Mouse (Mus musculus): ENCODE data around the gene 1700021F05Rik. TPM values are rescaled to one million over a fixed set of nuclear protein-coding genes. Genes with fewer than 3 reads are reported as not detected.

1700021F05Rik gene
- polyA plus RNA-seq, 1 experiment from 2014 or later, result 27.5 TPM

Other genes with a start within 250 kb of the 1700021F05Rik start
- gene Bend3, start 62.2 kb downstream of the 1700021F05Rik start, polyA plus RNA-seq (2015; fragmentation: Nextera tagmentation; extraction: Ambion mirVana), result 1.0 TPM in 2 replicates
- gene Gm9803, start 16.9 kb downstream of the 1700021F05Rik start, polyA plus RNA-seq (2015; fragmentation: Nextera tagmentation; extraction: Ambion mirVana), result 6.6 and 10.5 TPM in 2 replicates
- gene Cd24a, start 37.3 kb upstream of the 1700021F05Rik start, polyA plus RNA-seq (2015; fragmentation: Nextera tagmentation; extraction: Ambion mirVana), result 938 and 960 TPM in 2 replicates